Mouse (Mus musculus): ENCODE results near the gene Sbk1. TPM values are rescaled to one million over a fixed set of nuclear protein-coding genes. Genes with fewer than 3 reads are reported as not detected.

Sbk1 gene
- 229 and 244 TPM in 2 replicates for polyA plus RNA-seq (2012; ENCODE audit: low replicate concordance)

DNA sequence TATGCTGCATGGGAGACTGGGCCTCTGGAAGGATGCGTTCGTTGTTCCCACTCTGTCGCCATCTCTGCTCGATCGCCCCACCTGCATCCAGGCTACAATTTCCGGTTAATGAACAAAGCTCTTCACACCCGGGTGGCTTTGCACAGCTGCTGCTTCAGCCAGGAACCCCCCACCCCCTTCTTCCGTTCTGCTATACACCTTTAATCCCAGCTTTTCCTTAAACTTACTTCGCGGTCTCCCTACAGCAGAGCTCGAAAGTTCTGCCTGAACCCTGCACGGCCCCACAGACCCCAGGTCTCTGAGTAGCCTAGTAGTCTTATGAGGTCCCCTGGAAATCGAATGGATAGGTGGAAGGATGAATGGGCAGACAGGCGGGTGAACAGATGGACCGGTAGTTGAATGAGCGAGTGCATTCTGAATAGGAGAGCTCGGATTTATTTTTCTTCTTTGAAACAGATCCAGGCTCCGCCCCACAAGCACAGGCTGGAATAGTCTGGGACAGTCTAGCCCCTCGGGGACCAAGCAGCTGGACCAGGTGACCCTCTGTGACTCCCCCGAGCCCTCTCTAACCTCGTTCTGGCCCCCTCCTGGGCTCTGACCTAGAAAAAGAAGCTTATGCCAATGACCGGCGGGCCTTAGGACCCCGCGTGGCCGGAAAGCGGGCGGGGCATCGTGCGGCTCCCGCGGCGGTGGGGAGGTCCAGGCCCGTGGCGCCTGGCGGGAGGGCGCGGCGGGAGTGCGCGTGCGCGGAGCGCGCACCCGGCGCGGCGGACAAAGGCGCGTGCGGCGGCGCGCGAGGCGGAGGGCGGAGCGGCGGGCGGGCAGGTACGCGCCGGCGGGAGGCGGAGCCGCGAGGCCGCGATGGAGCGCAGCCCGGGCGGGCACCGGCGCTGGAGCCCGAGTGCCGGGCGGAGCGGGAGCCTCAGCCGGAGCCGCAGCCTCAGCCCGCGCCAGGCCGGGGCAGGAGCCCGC lies at the start of gene Sbk1:
TSS of gene Sbk1 (plus strand) at position 908 of the 972 bp plus-strand sequence.

Other genes with a start within 250 kb of the Sbk1 start
- gene Gsg1l, start 190.2 kb upstream of the Sbk1 start, polyA plus RNA-seq (2012; ENCODE audit: low replicate concordance) = 0.04 and 0.07 TPM in 2 replicates
- gene Xpo6, start 72.1 kb upstream of the Sbk1 start, polyA plus RNA-seq (2012; ENCODE audit: low replicate concordance) = 206 and 227 TPM in 2 replicates
- gene Lat, start 97.0 kb downstream of the Sbk1 start, polyA plus RNA-seq (2012; ENCODE audit: low replicate concordance) = 188 and 207 TPM in 2 replicates
- 66.4 and 139 TPM in 2 replicates for gene Spns1, start 104.8 kb downstream of the Sbk1 start, polyA plus RNA-seq (2012; ENCODE audit: low replicate concordance)
- gene Nfatc2ip, start 124.1 kb downstream of the Sbk1 start, polyA plus RNA-seq (2012; ENCODE audit: low replicate concordance) = 5.1 and 6.6 TPM in 2 replicates
- 103 and 270 TPM in 2 replicates for gene Cd19, start 142.3 kb downstream of the Sbk1 start, polyA plus RNA-seq (2012; ENCODE audit: low replicate concordance)
- 198 and 348 TPM in 2 replicates for gene Rabep2, start 156.1 kb downstream of the Sbk1 start, polyA plus RNA-seq (2012; ENCODE audit: low replicate concordance)
- gene Atp2a1, start 190.5 kb downstream of the Sbk1 start, polyA plus RNA-seq (2012; ENCODE audit: low replicate concordance) = 0.20 and 0.94 TPM in 2 replicates
- 95.0 and 124 TPM in 2 replicates for gene Sh2b1, start 202.8 kb downstream of the Sbk1 start, polyA plus RNA-seq (2012; ENCODE audit: low replicate concordance)
- gene Tufm, start 214.7 kb downstream of the Sbk1 start, polyA plus RNA-seq (2012; ENCODE audit: low replicate concordance) = 18.1 and 40.0 TPM in 2 replicates
- gene Atxn2l, start 230.8 kb downstream of the Sbk1 start, polyA plus RNA-seq (2012; ENCODE audit: low replicate concordance) = 600 and 1,323 TPM in 2 replicates